Mouse (Mus musculus) heart, adult 2 months (tissue): ENCODE results near the gene Ndufa4. TPM values are rescaled to one million over a fixed set of nuclear protein-coding genes. Genes with fewer than 3 reads are reported as not detected.
"Not testable (repeated sequence)": the region's sequence is repeated elsewhere in the genome, so short reads cannot be mapped to it uniquely, and the experiment has no call there.

Experiments used
- DNase-seq, 2 experiments: peaks; one replicate each; pipeline ENCODE4 v3.0.0; 2021
- H3K27ac ChIP-seq: fragments of 200-600 bp; 2 replicates; pipeline ENCODE4 v1.8.1; 2022
- H3K27me3 ChIP-seq: fragments of 200-500 bp; 2 replicates; pipeline ENCODE4 v1.6.1; 2012; ENCODE audit warnings: mild to moderate bottlenecking, low read length, inconsistent platforms, mixed read lengths; ENCODE audit not compliant: control insufficient read depth, insufficient read depth
- H3K36me3 ChIP-seq: fragments of 200-500 bp; 2 replicates; pipeline ENCODE4 v1.6.1; 2012; ENCODE audit warnings: low read length, inconsistent platforms; ENCODE audit not compliant: control insufficient read depth, insufficient read depth
- H3K4me1 ChIP-seq: fragments of 200-500 bp; 2 replicates; pipeline ENCODE4 v1.6.1; 2011; ENCODE audit warnings: low read length; ENCODE audit not compliant: control insufficient read depth, insufficient read depth
- H3K4me3 ChIP-seq: fragments of 200-600 bp; 2 replicates; pipeline ENCODE4 v1.8.1; 2022
- H3K79me2 ChIP-seq: fragments of 200-500 bp; replicated peaks from 2 replicates; pipeline ENCODE4 v1.6.1; 2012; ENCODE audit warnings: mild to moderate bottlenecking, inconsistent platforms, low read length, moderate library complexity, mixed read lengths; ENCODE audit not compliant: control insufficient read depth, insufficient read depth
- H3K9ac ChIP-seq: fragments of 200-500 bp; 2 replicates; pipeline ENCODE4 v1.6.1; 2012; ENCODE audit warnings: low read depth, mild to moderate bottlenecking, control low read depth, inconsistent platforms, low read length, mixed read lengths
- CTCF ChIP-seq: fragments of 200-600 bp; IDR thresholded peaks from 2 replicates; pipeline ENCODE4 v1.8.1; 2022; ENCODE audit warnings: antibody characterized with exemption, mild to moderate bottlenecking, moderate library complexity
- EP300 ChIP-seq: fragments of 200-500 bp; IDR thresholded peaks from 2 replicates; pipeline ENCODE4 v1.6.1; 2011; ENCODE audit warnings: low read depth, low read length, control low read depth; ENCODE audit not compliant: insufficient read depth
- POLR2A ChIP-seq: fragments of 200-500 bp; IDR thresholded peaks from 2 replicates; pipeline ENCODE4 v1.6.1; 2011; ENCODE audit warnings: mild to moderate bottlenecking, low read depth, low read length, control low read depth; ENCODE audit not compliant: insufficient read depth
- WGBS: fragments of 180-500 bp; shearing (Covaris S2); methylation state at CpG from one replicate; pipeline ENCODE4 v1.1.7; 2018; 5-methylcytosine and 5-hydroxymethylcytosine counted together
- intact Hi-C: fragments of 180-260 bp; cut with DNase I; formaldehyde crosslinking; loops from one replicate; pipeline ENCODE4 v1.15.1; 2025
- polyA plus RNA-seq: library from polyadenylated mRNA; depleted of rRNA; stranded (reverse); fragments of >200 nt; gene quantifications from 2 replicates; pipeline ENCODE4 v1.2.3, GENCODE M21; 2012
- total RNA-seq, 2 experiments: library from RNA; stranded (reverse); gene quantifications; 2 replicates each; pipeline ENCODE4 v1.2.3; 2021

The Ndufa4 gene
- total and polyA plus RNA-seq, 3 experiments, result 2,447 to 3,253 (median 2,754) TPM

DNA sequence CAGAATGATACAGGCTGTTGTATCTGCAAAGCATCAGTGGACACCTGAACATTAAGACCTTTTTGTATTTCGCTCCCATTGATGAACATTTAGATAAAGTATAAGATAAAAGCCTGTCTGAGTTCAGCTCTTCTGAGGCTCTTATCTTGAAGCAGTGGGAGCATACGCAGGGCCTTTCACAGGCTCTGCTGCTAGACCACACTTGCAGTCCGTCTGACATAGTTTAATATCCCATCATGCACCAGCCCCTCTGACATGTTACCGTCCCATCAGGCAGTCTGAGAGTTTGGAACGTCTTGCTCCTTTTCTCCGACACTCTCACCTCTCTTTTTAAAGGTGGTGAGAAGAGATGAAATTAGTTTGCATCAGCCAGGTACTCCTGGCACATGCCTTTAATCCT lies 20.2 kb upstream of the Ndufa4 start:
- H3K27me3 ChIP-seq, result no peaks in the 10 kb centered on the region
- WGBS, result 77% methylated on average over 6 of the region's 6 CpGs
- TF ChIP-seq CTCF, result no peak
- no peak for TF ChIP-seq EP300
- TF ChIP-seq POLR2A, result no peak
- H3K79me2 ChIP-seq, result no peaks in the 10 kb centered on the region
- H3K9ac ChIP-seq, result no peak overlapping the region
- no peak overlapping the region for H3K4me3 ChIP-seq
- H3K36me3 ChIP-seq, result peaks cover 6% of the 10 kb centered on the region
- DNase-seq, result no peak
- H3K27ac ChIP-seq, result no peak overlapping the region
- intact Hi-C loops, result no loop called here
- peaks cover 1% of the 10 kb centered on the region for H3K4me1 ChIP-seq

DNA sequence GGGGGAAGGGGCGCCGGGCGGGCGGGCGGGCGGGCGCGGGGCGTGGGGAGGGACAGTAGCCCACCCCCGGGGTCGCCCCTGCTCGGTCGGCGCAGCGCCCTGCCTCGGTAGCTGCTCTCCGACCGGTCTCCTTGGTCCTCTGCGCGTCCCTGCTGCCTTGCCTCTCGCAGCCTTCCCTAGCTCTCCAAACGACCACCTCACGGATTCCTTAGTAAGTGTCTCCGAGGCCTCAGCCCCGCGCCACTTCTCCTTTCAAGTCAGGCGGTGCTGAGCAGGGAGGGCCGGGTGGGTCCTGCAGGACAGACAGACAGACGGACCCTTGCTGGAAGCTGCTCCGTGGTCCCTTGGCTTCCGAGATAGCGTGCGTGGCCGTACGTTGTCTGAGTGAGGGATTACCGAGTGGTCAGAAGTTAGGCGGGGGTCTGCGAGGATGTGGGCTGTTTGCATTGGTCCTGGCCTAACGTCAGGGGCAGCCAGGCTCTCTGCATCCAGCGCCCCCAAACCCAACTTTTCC lies 18.8 kb upstream of the Ndufa4 start:
- intact Hi-C loops, result no loop called here
- H3K36me3 ChIP-seq, result peaks cover 6% of the 10 kb centered on the region
- H3K79me2 ChIP-seq, result no peaks in the 10 kb centered on the region
- H3K9ac ChIP-seq, result peak overlapping the region; percentile 80
- no peak for DNase-seq
- H3K27ac ChIP-seq, result peak overlapping the region; percentile 92
- TF ChIP-seq EP300 (no peak), POLR2A (no peak), CTCF (no peak)
- no peaks in the 10 kb centered on the region for H3K27me3 ChIP-seq
- H3K4me3 ChIP-seq, result peak overlapping the region; percentile 72
- WGBS, result under 1% methylated on average over 40 of the region's 40 CpGs
- H3K4me1 ChIP-seq, result peaks cover 1% of the 10 kb centered on the region

DNA sequence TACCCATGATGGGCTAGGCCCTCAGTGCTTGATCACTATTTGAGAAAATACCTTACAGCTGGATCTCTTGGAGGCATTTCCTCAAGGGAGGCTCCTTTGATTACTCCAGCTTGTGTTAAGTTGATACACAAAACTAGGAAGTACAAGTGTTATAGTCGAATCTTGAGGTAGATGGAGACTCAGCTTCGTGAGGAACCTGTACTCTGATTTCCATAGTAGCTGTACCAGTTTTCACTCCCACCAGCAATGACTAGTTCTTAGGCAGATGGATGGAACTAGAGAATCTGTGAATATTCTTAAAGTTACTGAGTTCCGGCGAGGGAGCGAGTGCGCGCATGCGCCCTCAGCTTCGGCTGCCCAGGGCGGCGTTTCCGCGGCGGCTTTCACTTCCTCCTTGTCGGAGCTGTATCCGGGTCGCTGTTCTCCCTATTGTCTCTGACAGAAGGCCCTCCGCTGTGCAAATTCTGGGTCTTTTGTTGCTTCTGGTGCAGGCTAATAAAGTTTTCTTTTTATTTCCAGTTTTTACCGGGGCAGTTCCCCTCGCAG lies 18.3 kb upstream of the Ndufa4 start:
- no peaks in the 10 kb centered on the region for H3K27me3 ChIP-seq
- DNase-seq, result peak; percentile 86 to 90
- H3K4me1 ChIP-seq, result peaks cover 1% of the 10 kb centered on the region
- intact Hi-C loops, result loop anchor here (1.0 kb wide), 1 partner anchor 18 kb away; the partner anchor contains the start of genes Ndufa4 and Phf14
- peak overlapping the region; percentile 80 for H3K9ac ChIP-seq
- peak overlapping the region; percentile 92 for H3K27ac ChIP-seq
- peak overlapping the region; percentile 72 for H3K4me3 ChIP-seq
- no peaks in the 10 kb centered on the region for H3K79me2 ChIP-seq
- WGBS, result under 1% methylated on average over 20 of the region's 20 CpGs
- peaks cover 6% of the 10 kb centered on the region for H3K36me3 ChIP-seq
- TF ChIP-seq POLR2A (peak; percentile 82), CTCF (no peak), EP300 (peak; percentile 41; the same call in 1 of the 2 replicates)

DNA sequence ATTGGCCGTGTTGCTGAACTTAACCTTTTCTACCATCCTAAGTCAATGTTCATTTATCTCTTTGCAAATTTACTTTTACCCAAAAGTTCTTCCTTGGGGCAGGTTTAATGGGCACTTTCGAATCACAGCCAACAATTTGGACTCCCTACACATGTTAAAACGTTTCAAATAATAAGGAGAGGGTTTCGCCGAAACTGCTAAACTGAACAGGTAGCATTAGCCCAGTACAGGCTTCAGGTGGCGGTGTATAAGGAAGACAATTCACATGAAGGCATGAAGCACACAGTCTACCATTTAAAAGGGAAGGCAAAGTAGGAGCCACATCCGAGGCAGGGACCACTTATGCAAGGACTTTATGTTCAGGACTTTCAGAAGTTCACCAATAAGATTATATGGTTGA lies 873 bp upstream of the Ndufa4 start:
- H3K27me3 ChIP-seq, result no peaks in the 10 kb centered on the region
- no peak for DNase-seq
- peaks cover 5% of the 10 kb centered on the region for H3K4me1 ChIP-seq
- H3K4me3 ChIP-seq, result peak overlapping the region; percentile 84
- H3K27ac ChIP-seq, result peak overlapping the region; percentile 92
- intact Hi-C loops, result no loop called here
- TF ChIP-seq CTCF (no peak), EP300 (no peak), POLR2A (no peak)
- peaks cover 2% of the 10 kb centered on the region for H3K79me2 ChIP-seq
- H3K36me3 ChIP-seq, result peaks cover 15% of the 10 kb centered on the region
- 30% methylated on average over 7 of the region's 7 CpGs for WGBS
- peak overlapping the region; percentile 62; the same call in 1 of the 2 replicates for H3K9ac ChIP-seq

GRCm38 (mm10) chr6:11906890-11907268 lies 418 bp downstream of the Ndufa4 start:
- Histone ChIP-seq H3K36me3 (peaks cover 26% of the 10 kb centered on the region), H3K4me3 (peak overlapping the region; percentile 84), H3K79me2 (peaks cover 2% of the 10 kb centered on the region), H3K27ac (peak overlapping the region; percentile 92), H3K27me3 (no peaks in the 10 kb centered on the region), H3K4me1 (peaks cover 5% of the 10 kb centered on the region), H3K9ac (peak overlapping the region; percentile 95)
- 0% methylated on average over 5 of the region's 5 CpGs for WGBS
- intact Hi-C loops, result loop anchor here (1.0 kb wide), 1 partner anchor 18 kb away; no protein-coding TSS in a partner anchor
- TF ChIP-seq EP300 (no peak), POLR2A (no peak), CTCF (no peak)
- no peak for DNase-seq

DNA sequence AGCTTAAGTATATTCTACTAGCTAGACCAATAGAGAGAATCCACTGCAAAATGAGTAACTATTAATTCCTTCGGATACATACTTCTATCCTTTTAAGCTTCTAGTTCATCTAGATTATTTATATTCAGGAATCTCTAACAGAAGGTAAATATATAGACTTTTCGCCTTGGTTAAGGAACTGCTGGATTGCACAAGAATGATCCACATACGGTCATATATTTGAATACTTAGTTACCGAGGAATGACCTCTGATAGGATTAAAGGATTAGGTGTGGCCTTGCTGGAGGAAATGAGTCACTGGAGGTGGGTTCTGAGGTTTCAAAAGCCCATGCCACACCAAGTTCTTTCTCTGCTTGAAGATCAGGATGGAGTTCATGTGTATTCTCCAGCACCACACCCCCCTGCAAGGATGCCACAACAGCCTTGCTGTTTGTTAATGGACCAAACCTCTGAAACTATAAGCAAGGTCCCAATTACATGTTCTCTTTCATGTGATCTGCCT lies 6.4 kb downstream of the Ndufa4 start:
- H3K79me2 ChIP-seq, result no peaks in the 10 kb centered on the region; the same call in 1 of the 2 replicates
- TF ChIP-seq POLR2A, result no peak
- TF ChIP-seq EP300, result no peak
- TF ChIP-seq CTCF, result no peak
- intact Hi-C loops, result no loop called here
- no peaks in the 10 kb centered on the region for H3K27me3 ChIP-seq
- H3K36me3 ChIP-seq, result peaks cover 33% of the 10 kb centered on the region
- H3K4me3 ChIP-seq, result no peak overlapping the region
- no peak overlapping the region for H3K9ac ChIP-seq
- H3K27ac ChIP-seq, result no peak overlapping the region
- no peak for DNase-seq
- peaks cover 2% of the 10 kb centered on the region for H3K4me1 ChIP-seq
- 76% methylated on average over 4 of the region's 4 CpGs for WGBS

DNA sequence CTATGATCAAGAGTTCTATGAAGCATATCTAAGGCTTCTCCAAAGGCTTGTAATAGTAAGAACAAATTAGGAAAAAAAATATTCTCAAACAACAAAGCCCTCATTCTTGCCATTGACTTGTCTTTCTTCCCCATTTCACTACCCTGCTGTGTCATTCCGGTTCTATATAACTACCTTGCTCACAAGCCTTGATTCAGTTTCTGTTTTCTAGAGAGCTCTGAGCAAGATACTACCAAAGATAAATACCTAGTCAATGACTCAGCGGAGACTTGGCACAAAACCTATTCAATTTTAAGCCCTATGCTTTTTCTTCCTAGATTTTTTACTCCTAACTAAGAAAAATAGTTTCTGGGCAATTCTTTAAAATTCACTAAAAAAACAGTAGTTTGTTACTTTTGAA lies 31.9 kb downstream of the Ndufa4 start:
- H3K9ac ChIP-seq, intact Hi-C loops, H3K36me3 ChIP-seq, H3K4me3 ChIP-seq, DNase-seq, H3K79me2 ChIP-seq, H3K4me1 ChIP-seq, H3K27me3 ChIP-seq, H3K27ac ChIP-seq: not testable (repeated sequence)
- WGBS, result no CpG with 5 or more reads among the region's 2 CpGs
